Mouse (Mus musculus) intestine, postnatal 0 days (tissue): ENCODE results near the gene Cluh. TPM values are rescaled to one million over a fixed set of nuclear protein-coding genes. Genes with fewer than 3 reads are reported as not detected.

Experiments used
- ATAC-seq: fragments of 200-750 bp; cut with Nextera tagmentation; 2 replicates; pipeline ENCODE4 v1.8.0; 2017; ENCODE audit warnings: mild to moderate bottlenecking, moderate TSS enrichment, moderate library complexity
- H3K27ac ChIP-seq: fragments of 300-500 bp; sonication (generic); 2 replicates; pipeline ENCODE4 v1.5.1; 2014; ENCODE audit warnings: mild to moderate bottlenecking, low read depth, low read length, moderate library complexity
- H3K27me3 ChIP-seq: fragments of 300-500 bp; sonication (generic); replicated peaks from 2 replicates; pipeline ENCODE4 v1.6.1; 2014; ENCODE audit warnings: low read length, mixed read lengths; ENCODE audit not compliant: control insufficient read depth, insufficient read depth
- H3K36me3 ChIP-seq: fragments of 300-500 bp; sonication (generic); 2 replicates; pipeline ENCODE4 v1.6.1; 2014; ENCODE audit warnings: mild to moderate bottlenecking, moderate library complexity; ENCODE audit not compliant: control insufficient read depth, insufficient read depth
- H3K4me1 ChIP-seq: fragments of 300-500 bp; sonication (generic); replicated peaks from 2 replicates; pipeline ENCODE4 v1.6.1; 2014; ENCODE audit warnings: antibody characterized with exemption, low read length, mixed read lengths; ENCODE audit not compliant: control insufficient read depth, insufficient read depth
- H3K4me2 ChIP-seq: fragments of 300-500 bp; sonication (generic); replicated peaks from 2 replicates; pipeline ENCODE4 v1.6.1; 2014; ENCODE audit warnings: low read depth, mild to moderate bottlenecking, moderate library complexity
- H3K4me3 ChIP-seq: fragments of 300-500 bp; sonication (generic); 2 replicates; pipeline ENCODE4 v1.5.1; 2014; ENCODE audit warnings: low read depth, low read length
- H3K9ac ChIP-seq: fragments of 300-500 bp; sonication (generic); 2 replicates; pipeline ENCODE4 v1.6.1; 2014; ENCODE audit warnings: mild to moderate bottlenecking, low read depth, low read length
- H3K9me3 ChIP-seq: fragments of 300-500 bp; sonication (generic); 2 replicates; pipeline ENCODE4 v1.6.1; 2016; ENCODE audit warnings: mixed run types; ENCODE audit not compliant: control insufficient read depth
- CTCF ChIP-seq: sonication (generic); IDR thresholded peaks from 2 replicates; pipeline ENCODE4 v1.5.1; 2016; ENCODE audit warnings: low read depth, mild to moderate bottlenecking, control low read depth, antibody characterized with exemption, moderate library complexity
- WGBS: fragments of 180-500 bp; shearing (Covaris S2); extraction: QIAGEN DNeasy Blood & Tissue Kit; methylation state at CpG from one replicate; pipeline ENCODE4 v1.1.7; 2014; 5-methylcytosine and 5-hydroxymethylcytosine counted together
- polyA plus RNA-seq: library from polyadenylated mRNA; unstranded; fragments of >200 nt; fragmentation: Nextera tagmentation; extraction: Ambion mirVana; gene quantifications from 2 replicates; pipeline ENCODE4 v1.2.1, GENCODE M21; 2015

The Cluh gene
- polyA plus RNA-seq, 1 experiment from 2014 or later, result 21.4 TPM

DNA sequence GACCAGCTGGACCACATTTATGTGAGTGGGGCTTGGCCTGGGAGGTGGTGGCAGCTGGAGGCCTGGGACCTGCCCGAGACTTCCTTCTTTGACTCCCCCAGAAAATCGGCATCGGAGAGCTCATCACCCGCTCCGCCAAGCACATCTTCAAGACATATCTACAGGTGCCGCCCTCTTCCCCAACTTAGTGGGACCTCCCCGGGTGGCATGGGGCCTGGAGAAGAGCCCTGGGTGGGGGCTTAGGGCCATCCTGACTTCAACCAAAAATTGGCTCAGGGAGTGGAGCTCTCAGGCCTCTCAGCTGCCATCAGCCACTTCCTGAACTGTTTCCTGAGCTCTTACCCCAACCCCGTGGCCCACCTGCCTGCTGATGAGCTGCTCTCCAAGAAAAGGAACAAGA, 15.6 kb downstream of the Cluh start:
- Histone ChIP-seq H3K36me3 (peaks cover 98% of the 10 kb centered on the region), H3K4me1 (no peaks in the 10 kb centered on the region), H3K4me2 (no peak overlapping the region), H3K27ac (no peak overlapping the region), H3K4me3 (no peak overlapping the region), H3K9ac (no peak overlapping the region), H3K9me3 (no peaks in the 10 kb centered on the region), H3K27me3 (no peaks in the 10 kb centered on the region)
- no peak for ATAC-seq
- WGBS, result 92% methylated on average over 8 of the region's 8 CpGs
- TF ChIP-seq CTCF, result no peak

- TF ChIP-seq CTCF, result no peak
- Histone ChIP-seq H3K4me3 (no peak overlapping the region), H3K4me2 (no peak overlapping the region), H3K9ac (no peak overlapping the region), H3K9me3 (no peaks in the 10 kb centered on the region), H3K4me1 (no peaks in the 10 kb centered on the region), H3K36me3 (peaks cover 94% of the 10 kb centered on the region), H3K27ac (no peak overlapping the region), H3K27me3 (no peaks in the 10 kb centered on the region)
- no peak for ATAC-seq
- 89% methylated on average over 17 of the region's 17 CpGs for WGBS
Observed at GRCm38 (mm10) chr11:74665631-74666283, 16.5 kb downstream of the Cluh start.

DNA sequence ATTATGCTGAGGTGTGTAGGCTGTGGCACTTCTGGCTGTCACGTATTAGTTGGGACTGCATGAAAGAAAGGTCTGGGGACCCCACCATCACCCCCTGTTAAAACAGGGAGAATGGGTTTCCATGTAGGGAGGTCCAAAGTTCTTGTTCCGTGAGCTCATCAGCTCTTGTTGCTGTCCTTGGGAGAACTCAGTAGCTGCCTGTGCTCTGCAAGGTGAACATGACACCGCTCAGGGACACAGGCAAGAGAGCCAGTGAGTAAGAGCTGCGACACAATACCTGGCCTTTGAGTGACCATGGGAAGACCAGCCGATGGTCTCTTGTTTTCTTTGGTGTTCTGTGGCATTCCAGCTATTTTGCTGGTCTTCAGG, 17.0 kb downstream of the Cluh start:
- 88% methylated on average over 5 of the region's 5 CpGs for WGBS

DNA sequence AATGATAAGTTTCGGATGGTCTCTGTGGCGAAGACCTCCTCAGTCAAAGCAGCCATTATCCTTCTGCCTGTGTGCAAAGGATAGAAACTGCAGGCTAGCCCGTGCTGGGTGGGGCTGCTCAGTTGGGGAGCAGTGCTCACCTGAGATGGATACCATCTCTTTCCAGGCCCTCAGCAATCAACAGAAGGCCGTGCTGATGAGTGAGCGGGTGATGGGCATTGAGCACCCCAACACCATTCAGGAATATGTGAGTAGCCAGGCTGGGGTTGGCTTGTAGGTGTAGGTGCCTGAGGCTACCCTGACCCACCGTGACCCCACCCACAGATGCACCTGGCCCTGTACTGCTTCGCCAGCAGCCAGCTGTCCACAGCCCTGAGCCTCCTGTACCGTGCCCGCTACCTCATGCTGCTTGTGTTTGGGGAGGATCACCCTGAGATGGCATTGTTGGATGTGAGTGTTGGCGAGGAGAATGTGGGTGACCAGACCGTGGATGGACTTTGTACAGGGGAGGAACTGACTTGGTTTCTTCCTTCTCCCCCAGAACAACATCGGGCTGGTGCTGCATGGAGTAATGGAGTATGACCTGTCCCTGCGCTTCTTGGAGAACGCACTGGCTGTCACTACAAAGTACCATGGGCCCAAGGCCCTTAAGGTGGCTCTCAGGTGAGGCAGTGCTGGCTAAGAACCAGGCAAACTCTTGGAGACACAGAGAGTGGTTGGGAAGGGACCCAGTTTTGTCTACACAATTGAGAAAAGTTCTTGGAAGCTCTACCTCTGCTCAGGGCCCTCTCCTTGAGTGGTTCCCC, 17.7 kb downstream of the Cluh start:
- no peak for ATAC-seq
- Histone ChIP-seq H3K4me2 (no peak overlapping the region), H3K4me3 (no peak overlapping the region), H3K27ac (no peak overlapping the region), H3K36me3 (peaks cover 82% of the 10 kb centered on the region), H3K4me1 (no peaks in the 10 kb centered on the region), H3K27me3 (no peaks in the 10 kb centered on the region), H3K9me3 (no peaks in the 10 kb centered on the region), H3K9ac (no peak overlapping the region)
- no peak for TF ChIP-seq CTCF
- WGBS, result 94% methylated on average over 14 of the region's 14 CpGs

More for the DNA sequence above, 17.0 kb downstream of the Cluh start:
- Histone ChIP-seq H3K4me3 (no peak overlapping the region), H3K27ac (no peak overlapping the region), H3K36me3 (peaks cover 89% of the 10 kb centered on the region), H3K9me3 (no peaks in the 10 kb centered on the region), H3K4me2 (no peak overlapping the region), H3K4me1 (no peaks in the 10 kb centered on the region), H3K9ac (no peak overlapping the region), H3K27me3 (no peaks in the 10 kb centered on the region)
- TF ChIP-seq CTCF, result no peak
- no peak for ATAC-seq

DNA sequence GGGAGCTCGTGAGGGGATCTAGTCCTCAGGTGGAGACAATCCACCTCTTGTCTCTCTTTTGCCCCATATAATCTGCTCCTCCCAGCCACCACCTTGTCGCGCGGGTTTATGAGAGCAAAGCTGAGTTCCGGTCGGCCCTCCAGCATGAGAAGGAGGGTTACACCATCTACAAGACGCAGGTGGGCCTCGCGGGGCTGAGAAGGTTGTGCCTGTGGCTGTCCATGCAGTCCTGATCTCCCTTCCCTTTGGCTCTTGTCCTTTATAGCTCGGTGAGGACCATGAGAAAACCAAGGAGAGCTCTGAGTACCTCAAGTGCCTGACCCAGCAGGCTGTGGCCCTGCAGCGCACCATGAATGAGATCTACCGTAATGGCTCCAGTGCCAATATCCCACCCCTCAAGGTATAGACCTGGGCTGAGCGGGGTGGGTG, 18.3 kb downstream of the Cluh start:
- H3K4me1 ChIP-seq, result no peaks in the 10 kb centered on the region
- no peak overlapping the region for H3K4me3 ChIP-seq
- no peaks in the 10 kb centered on the region for H3K27me3 ChIP-seq
- no peak overlapping the region for H3K9ac ChIP-seq
- no peak for TF ChIP-seq CTCF
- no peak overlapping the region for H3K4me2 ChIP-seq
- peaks cover 76% of the 10 kb centered on the region for H3K36me3 ChIP-seq
- no peak overlapping the region; the same call in 1 of the 2 replicates for H3K27ac ChIP-seq
- WGBS, result 93% methylated on average over 13 of the region's 13 CpGs
- ATAC-seq, result no peak
- no peaks in the 10 kb centered on the region for H3K9me3 ChIP-seq

- Histone ChIP-seq H3K27me3 (no peaks in the 10 kb centered on the region), H3K4me2 (no peak overlapping the region), H3K9ac (no peak overlapping the region), H3K4me3 (no peak overlapping the region), H3K36me3 (peaks cover 67% of the 10 kb centered on the region), H3K4me1 (no peaks in the 10 kb centered on the region), H3K9me3 (no peaks in the 10 kb centered on the region), H3K27ac (no peak overlapping the region)
- ATAC-seq, result no peak
- no peak for TF ChIP-seq CTCF
- WGBS, result 86% methylated on average over 5 of the region's 5 CpGs
Observed at GRCm38 (mm10) chr11:74668466-74668865, 19.2 kb downstream of the Cluh start.
